ENCODE assay signal across 8 mouse cellular contexts in the genomic region with DNA sequence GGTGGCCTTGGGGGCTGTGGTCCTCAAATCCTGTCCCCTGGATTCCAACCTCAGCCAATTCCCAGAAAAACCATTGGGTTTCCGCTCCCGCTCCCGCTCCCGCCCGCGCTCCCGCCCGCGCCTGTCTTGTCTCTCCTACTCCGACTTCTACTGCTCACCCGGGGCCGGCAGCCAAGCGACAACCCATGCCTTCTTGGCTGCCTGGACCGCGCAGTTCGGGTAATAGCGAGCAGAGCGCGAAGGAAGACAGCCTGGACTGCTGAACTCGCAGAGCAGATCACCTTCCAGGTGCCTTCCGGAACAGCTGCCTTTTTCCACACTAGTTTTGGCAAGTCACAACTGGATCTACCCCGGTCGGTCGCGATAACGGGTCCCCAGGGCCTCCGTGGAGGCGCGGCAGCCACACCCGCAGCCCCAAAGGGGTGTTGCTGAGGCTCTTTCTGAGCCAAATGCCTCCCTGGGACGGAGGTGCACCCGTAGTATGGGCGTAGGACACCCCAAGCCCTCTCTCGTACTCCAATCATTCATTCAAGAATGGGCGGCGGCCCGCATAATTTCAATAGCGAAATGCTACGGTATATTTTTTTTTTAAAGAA. TPM values are rescaled to one million over a fixed set of nuclear protein-coding genes. Genes with fewer than 3 reads are reported as not detected.
DNase-seq lines count a peak whose midpoint lies in the region; ATAC-seq and TF ChIP-seq lines count a peak whose summit lies in the region.

No protein-coding gene starts in this region.

- TF ChIP-seq POLR2A in brain, embryonic 14.5 days (IDR thresholded peaks at IDR 0.05; ENCODE audit: borderline replicate concordance, extremely low read depth, insufficient read depth, insufficient read length, poor library complexity, severe bottlenecking): no peak

- H3K4me1 ChIP-seq in heart, embryonic 15.5 days (replicated peaks): peaks cover 28% of the 10 kb centered on the region
- peaks cover 10% of the 10 kb centered on the region; the same call in 1 of the 2 replicates for H3K4me1 ChIP-seq in stomach, postnatal 0 days (replicated peaks; ENCODE audit: control insufficient read depth, insufficient read depth)

- 3% methylated on average over 39 of the region's 39 CpGs for WGBS in heart, embryonic 15.5 days
- WGBS in stomach, postnatal 0 days: 4% methylated on average over 35 of the region's 39 CpGs

- no peak for TF ChIP-seq EP300 in stomach, postnatal 0 days (optimal IDR thresholded peaks at IDR 0.05)

- H3K27ac ChIP-seq in heart, embryonic 15.5 days: no peak overlapping the region
- H3K27ac ChIP-seq in stomach, postnatal 0 days (replicated peaks): no peak overlapping the region

- no peaks in the 10 kb centered on the region for H3K9me3 ChIP-seq in heart, embryonic 15.5 days (replicated peaks)
- no peaks in the 10 kb centered on the region for H3K9me3 ChIP-seq in stomach, postnatal 0 days (ENCODE audit: control insufficient read depth, low read length)

- peak overlapping the region; percentile 41 for H3K4me2 ChIP-seq in heart, embryonic 15.5 days
- peak overlapping the region; percentile 34 for H3K4me2 ChIP-seq in stomach, postnatal 0 days (replicated peaks; ENCODE audit: low read depth)

- no peak for TF ChIP-seq CTCF in brain, embryonic 14.5 days (IDR thresholded peaks at IDR 0.05; ENCODE audit: borderline replicate concordance, extremely low read depth, insufficient read depth, insufficient read length)
- no peak for TF ChIP-seq CTCF in stomach, postnatal 0 days (IDR thresholded peaks at IDR 0.05; ENCODE audit: low read depth)

- peak overlapping the region; percentile 25 for H3K4me3 ChIP-seq in heart, embryonic 15.5 days
- H3K4me3 ChIP-seq in stomach, postnatal 0 days (ENCODE audit: low read depth, low read length): peak overlapping the region; percentile 17; the same call in 1 of the 2 replicates

- peaks cover 100% of the 10 kb centered on the region for H3K27me3 ChIP-seq in heart, embryonic 15.5 days
- H3K27me3 ChIP-seq in stomach, postnatal 0 days (ENCODE audit: control insufficient read depth, insufficient read depth, low read length): peaks cover 36% of the 10 kb centered on the region; the same call in 1 of the 2 replicates

- H3K36me3 ChIP-seq in heart, embryonic 15.5 days: no peaks in the 10 kb centered on the region
- H3K36me3 ChIP-seq in stomach, postnatal 0 days (ENCODE audit: control insufficient read depth, insufficient read depth, low read length): no peaks in the 10 kb centered on the region

- no peak overlapping the region for H3K9ac ChIP-seq in heart, embryonic 15.5 days
- H3K9ac ChIP-seq in stomach, postnatal 0 days (ENCODE audit: low read length): no peak overlapping the region

- ATAC-seq in heart, embryonic 15.5 days (replicated peaks; ENCODE audit: insufficient number of reproducible peaks, insufficient read depth, low FRiP score, low read depth): no peak
- peak; percentile 25; the same call in 1 of the 2 replicates for ATAC-seq in stomach, postnatal 0 days (ENCODE audit: low FRiP score, low TSS enrichment)

- peak; percentile 30 to 58 for DNase-seq in heart, adult 18-20 months
- no peak for DNase-seq in heart, adult 9 months (ENCODE audit: low spot score in 2 of 2)
- DNase-seq in brain, embryonic 14.5 days (ENCODE audit: low read depth): peak; percentile 51
- peak; percentile 38 for DNase-seq in liver
- peak; percentile 37 for DNase-seq in stomach, postnatal 0 days (ENCODE audit: low spot score)
- DNase-seq in ovary, postnatal 10 days (ENCODE audit: low spot score): no peak
- DNase-seq in right cerebral cortex, adult 2 months (ENCODE audit: low spot score in 2 of 2): no peak

RNA-seq across cellular contexts. Expression of a gene that starts 3.0 kb away (rescaled TPM):
- total RNA-seq in heart, adult 18-20 months (2021): under 1 TPM in 1 of 2 experiments, not detected in 1; 0.18 TPM
- 0.10 TPM in 2 replicates for polyA plus RNA-seq in brain, embryonic 14.5 days (2012; rRNA removed)
- polyA plus RNA-seq in heart, embryonic 15.5 days (2015; fragmentation: Nextera tagmentation; extraction: Ambion mirVana): 0.08 and 0.10 TPM in 2 replicates
- polyA plus RNA-seq in stomach, postnatal 0 days (2015; fragmentation: Nextera tagmentation; extraction: Ambion mirVana): 1.6 and 1.7 TPM in 2 replicates

RNA-seq across cellular contexts. Expression of a gene that starts 23.2 kb away (rescaled TPM):
- not detected for total RNA-seq in heart, adult 18-20 months (2021)
- 0.26 and 0.92 TPM in 2 replicates for polyA plus RNA-seq in brain, embryonic 14.5 days (2012; rRNA removed)
- polyA plus RNA-seq in heart, embryonic 15.5 days (2015; fragmentation: Nextera tagmentation; extraction: Ambion mirVana): 0.08 and 0.10 TPM in 2 replicates
- polyA plus RNA-seq in stomach, postnatal 0 days (2015; fragmentation: Nextera tagmentation; extraction: Ambion mirVana): 8.0 and 8.5 TPM in 2 replicates

Comparison
In these comparisons a context has a peak if more than half of its experiments do, and no peak if none do; other contexts are left out.
1. DNase-seq: peak in heart, adult 18-20 months (2 of 2), brain, embryonic 14.5 days (single experiment), liver (single experiment) and stomach, postnatal 0 days (single experiment); none in heart, adult 9 months (0 of 2), ovary, postnatal 10 days (single experiment) and right cerebral cortex, adult 2 months (0 of 2).